Mouse (Mus musculus) hindlimb bud, embryonic 11.5 days (tissue): ENCODE results near the gene Lgr6.

Experiments
- DNase-seq: peaks from one replicate; pipeline ENCODE4 v3.0.0-alpha.2; 2012; ENCODE audit warnings: low read depth, low spot score; ENCODE audit errors: extremely low spot score

Lgr6 gene

DNA sequence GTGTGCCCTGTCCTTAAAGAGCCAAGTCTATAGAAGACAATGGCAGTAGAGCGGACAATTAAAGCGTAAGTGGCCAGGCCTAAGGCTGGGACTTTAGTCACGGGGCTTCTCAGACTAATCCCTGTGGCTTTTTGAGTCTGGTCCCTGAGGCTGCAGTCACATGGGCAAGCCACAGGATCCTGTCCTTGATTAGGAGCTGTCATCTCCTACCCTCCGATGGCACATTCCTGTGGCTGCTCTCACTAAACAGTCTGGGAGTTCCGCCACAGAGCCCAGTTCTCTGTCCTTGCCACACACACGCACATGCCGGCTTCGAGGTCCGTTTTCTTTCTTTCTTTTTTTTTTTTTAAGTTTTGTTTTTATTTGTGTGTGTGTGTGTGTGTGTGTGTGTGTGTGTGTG is 21.6 kb downstream of the Lgr6 start:
- no peak for DNase-seq

DNA sequence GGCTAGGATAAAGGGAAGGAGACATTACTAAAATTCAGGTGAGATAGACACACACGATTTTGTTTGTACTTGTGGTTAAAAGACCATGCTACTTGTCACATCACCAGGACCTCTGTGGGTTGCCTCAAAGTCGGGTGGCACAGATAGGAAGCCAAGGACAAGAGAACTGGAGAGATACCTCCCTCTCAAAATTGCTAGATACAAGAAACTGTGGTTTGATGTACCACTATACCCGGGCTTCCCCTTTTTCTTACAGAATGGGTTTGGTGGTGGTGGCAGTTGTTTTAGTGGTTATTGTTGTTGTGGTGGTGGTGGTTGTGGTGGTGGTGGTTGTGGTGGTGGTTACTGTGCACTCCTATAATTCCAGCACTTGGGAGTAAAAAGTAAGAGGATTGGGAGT is 22.8 kb downstream of the Lgr6 start:
- DNase-seq = no peak

DNA sequence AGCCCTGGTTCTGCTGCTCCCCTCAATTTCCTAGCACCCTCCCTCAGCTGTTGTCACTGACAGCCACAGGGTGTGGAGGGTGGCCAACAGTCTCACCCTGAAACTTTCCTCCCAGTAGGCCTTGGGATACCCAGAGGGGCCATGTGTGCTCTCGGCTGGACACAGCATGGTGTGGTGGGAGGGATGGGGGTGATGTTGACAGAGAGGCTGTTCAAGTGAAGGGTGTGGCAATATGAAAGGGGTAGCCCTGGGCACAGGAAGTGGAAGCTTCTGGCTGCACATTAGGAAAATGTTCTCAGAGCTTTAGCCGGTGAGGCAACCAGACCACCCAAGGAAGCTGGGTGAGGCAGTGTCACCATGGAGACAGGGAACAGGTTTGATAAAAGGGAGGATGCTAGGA is 26.1 kb downstream of the Lgr6 start:
- no peak for DNase-seq

DNA sequence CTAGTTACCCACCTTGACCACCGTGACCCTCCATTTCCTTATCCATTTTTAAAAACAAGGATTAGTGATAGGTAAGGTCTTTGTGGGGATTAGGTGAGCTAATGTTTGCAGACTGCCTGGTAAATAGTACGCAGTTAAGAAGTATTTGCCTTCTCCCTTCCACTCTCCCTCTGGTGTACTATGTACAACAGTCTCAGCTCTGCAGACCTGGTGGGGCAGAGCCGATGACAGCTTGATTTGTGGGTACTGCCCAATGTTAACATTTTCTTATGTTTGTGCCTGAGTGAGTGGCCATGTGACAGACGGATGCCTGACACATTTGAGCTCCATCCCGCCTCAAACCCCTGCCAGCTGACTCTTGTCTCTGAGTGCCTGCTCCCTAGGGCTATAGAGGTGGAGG is 28.6 kb downstream of the Lgr6 start:
- no peak for DNase-seq

DNA sequence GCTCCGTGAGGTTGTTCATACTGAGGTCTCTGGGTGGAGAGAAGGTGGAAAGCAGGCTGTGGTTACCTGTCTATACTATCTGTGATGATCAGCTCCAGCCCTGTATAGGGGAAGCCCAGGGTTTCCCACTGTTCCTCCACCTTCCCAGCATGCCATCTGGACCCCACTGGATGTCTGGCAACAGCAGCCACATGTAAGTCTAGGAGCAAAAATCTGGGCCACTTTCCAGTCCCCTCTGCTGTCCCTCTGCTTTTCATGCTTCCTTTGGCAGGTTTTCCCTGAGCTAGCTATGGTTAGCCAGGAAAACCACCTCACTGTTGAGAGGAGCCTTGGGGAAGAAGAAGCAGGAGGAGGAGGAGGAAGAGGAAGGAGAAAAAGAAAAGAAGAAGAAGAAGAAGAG is 29.8 kb downstream of the Lgr6 start:
- DNase-seq = no peak

DNA sequence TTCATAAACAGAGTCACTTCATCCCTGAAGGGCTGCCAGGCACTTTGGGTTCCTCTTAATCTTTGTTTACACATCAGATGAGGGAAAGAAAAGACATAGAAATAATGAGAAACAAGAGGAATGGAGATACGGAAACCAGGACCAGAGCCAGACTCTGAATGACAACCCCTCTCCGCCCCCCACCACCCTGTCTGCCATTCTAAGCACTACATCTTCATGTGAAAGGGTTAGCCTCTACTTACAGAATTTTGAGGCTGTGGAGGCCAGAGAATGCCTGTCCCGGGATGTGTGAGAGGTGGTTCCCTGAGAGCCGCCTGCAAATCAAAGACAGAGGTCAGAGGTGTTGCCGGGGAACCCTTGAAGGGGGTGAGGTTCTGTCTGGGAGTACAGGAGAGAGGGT is 32.4 kb downstream of the Lgr6 start:
- no peak for DNase-seq

DNA sequence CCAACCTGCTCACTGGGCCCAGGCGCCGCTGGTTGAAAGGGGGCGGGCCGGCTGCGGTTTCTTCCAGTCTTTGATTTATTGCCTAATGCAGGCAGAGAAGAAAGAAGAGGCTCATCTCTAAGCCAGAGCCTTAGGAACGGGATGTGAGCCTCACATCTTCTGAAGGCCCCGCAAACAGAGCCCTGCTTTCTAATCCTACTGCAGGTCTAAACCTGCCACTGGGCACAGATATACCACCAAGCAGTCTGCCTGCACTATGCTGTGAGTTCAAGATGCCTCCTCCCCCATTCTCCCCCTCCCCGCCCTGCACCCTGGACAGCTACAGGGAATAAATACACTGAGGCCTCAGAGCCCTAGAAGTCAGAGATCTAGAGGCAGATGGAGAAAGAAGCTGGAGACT is 35.2 kb downstream of the Lgr6 start:
- DNase-seq = no peak

DNA sequence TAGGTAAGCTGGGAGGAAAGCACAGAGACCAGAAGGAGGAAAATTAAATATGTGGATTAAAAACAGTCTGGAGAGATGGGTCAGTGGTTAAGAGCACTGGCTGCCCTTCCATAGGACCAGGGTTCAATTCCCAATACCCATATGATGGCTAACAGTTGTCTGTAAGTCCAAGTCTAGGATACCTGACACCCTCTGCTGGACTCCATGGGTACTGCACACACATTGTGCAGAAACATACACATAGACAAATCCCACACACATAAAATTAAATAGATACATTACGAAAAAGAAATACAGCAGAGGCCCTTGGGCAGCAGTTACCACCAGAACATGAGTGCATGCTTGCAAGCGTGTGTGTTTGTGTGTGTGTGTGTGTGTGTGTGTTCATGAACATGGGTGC is 40.6 kb downstream of the Lgr6 start:
- DNase-seq = no peak

DNA sequence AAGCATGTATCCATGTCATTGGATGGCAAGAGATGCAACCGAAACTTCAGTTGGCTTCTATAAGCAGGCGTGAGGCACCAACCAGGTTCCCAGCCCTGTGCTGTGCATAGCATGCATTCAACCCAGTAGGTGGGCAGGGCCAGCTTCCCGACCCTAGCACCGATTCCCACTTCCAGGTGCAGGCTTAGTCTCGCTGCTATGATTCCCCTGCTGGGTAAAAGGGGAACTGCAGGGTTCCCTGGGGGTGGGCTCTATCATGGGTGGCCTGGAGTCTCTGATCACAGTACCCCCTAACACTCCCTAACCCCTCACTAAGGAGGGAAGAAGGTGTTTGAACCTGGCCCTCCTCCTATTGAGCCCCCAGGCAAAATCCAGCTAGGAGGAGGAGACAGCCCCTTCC is 42.1 kb downstream of the Lgr6 start:
- no peak for DNase-seq

DNA sequence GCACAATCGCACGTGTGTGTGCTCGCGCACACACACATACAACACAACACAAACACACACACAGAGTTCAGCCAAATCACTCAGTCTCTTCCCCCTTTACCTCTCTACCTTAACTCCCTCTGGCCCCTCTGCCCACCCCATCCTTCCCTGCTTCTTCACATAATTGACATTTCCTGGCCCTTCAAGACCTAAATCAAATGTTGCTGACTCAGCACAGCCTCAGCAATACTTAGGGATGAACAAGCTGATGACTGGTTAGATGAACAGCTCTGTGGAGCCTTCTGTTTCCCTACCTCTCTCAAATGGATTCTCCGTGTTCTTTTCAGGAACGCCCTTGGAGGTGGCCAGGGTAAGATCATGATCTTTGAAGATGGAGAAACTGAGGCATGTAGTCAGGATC is 43.8 kb downstream of the Lgr6 start:
- DNase-seq = no peak

DNA sequence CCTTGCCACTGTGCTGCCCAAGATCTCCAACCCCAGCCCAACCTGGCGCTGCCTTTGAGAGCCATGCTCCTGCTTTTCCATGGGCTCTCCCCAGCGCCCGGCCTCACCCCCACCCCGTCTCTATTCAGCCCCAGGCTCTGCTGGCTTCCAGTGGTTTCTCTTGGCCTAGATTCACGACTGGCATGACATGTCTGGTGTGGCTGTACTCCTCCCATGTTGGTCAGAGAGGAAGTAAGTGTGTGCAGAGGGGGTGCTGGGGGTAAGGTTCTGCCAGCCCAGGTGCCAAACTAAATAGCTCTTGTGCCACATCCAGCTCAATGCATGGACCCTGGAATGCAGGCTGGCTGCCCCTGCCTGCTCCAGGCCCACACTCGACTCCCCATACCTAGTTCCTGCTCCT is 44.9 kb downstream of the Lgr6 start:
- no peak for DNase-seq

DNA sequence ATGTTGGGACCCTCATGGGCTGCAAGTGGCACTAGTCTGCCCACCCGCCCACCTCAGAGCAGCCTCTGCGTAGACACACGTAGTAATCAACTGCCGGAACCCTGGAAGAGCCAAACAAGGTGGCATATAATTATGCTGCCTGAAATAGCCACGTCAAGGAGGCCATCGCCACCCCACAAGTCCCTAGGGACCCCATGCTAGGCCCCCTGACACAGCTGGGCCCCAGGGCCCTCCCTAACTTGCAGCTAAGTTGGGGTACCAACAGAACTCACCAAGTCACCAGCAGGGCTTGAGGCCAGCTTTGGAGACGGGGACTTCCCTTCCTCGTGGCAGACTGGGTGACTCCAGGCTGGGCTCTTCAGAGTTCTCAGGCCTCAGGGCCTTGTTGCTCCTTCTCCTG is 48.2 kb downstream of the Lgr6 start:
- no peak for DNase-seq

DNA sequence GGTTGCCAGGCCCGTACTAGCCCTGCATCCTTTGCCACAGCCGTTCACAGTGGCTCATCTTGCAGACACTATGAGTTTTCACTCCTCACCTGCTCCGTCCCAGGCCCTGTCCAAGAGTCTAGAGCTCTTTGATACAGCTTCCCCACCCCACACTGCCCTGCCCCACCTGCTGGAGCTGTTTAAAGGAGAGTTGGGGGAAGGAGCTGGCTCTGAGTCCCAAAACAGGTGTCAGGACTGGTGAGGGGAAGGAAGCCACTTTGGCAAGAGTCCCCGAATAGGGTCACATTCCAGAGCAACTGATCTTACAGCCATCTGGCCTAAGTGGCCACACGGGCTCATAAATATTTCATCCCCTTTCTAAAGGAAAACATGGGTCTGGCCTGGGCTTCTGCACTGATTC is 51.0 kb downstream of the Lgr6 start:
- DNase-seq = no peak

DNA sequence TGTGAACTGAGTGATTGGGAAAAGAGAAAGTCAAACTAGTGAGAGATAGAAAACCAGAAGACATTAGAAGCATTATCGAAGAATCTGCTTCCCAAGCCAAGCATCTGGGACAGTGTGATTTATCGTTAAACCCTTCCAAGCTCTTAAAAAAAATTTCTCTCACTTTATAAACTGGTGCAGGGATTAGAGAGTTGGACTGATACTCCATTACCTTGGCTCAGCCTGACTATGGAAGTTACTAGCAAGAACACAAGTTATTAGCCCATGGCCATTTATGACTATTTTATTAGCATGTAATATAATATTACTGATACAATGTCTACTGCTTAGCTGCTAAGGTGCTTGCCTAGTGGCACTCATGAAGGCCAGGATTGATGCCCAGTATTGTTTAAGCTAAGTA is 60.6 kb downstream of the Lgr6 start:
- no peak for DNase-seq

DNA sequence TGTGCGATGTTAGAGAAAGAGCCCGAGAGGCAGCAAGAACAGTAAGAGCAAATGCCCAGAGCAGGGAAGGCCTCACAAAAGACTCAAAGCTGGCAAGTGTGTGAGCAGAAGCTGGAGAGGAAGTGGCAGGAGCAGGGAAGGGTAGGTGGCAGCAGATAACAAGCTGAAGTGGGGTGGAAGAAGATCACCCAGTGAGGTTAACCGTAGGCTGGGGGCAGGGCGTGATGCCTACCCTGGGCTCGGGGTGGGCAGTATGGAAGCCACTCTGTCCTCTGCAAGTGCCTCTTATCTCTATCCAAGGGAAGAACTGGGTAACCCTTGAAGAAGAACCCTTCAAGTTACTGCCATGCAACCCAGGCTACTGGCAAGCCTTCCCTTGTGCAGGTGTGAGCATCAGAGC is 68.8 kb downstream of the Lgr6 start:
- DNase-seq = no peak

DNA sequence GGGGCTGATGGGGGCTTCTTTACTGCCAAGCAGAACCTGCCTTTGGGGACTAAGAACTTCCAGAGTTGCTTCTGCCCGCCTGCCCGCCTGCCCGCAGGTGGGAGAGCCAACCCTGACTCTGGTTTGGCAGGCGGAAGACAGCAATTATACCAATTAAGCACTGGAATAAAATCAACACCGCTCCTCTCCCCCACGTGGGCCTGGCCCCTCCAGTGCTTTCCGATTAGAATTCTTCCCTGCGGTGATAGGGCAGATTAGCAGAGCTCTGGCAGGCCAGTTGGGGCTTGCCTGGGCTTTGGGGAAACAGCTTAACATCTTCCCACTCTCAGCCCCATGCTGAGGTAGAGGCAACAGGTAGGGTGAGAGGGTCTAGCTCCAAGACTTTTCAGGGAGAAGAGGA is 72.4 kb downstream of the Lgr6 start:
- no peak for DNase-seq

DNA sequence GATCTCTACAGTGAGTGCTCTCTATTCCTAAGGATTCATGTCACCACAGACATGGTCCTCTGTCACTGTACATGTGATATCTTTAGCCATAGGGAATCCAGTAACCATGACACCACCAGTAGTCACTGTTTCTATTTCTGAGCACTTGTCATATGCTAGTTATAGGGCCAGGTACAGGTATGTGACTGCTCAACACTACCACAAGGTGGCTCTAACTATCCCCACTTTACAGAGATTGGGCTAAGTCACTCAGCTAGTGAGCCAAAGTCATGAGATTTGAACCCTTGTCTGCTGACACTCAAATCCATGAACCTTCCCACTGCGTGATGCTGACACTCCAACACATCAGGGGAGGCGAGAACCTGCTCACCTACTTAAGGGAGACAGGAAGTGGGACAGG is 75.0 kb downstream of the Lgr6 start:
- DNase-seq = no peak

DNA sequence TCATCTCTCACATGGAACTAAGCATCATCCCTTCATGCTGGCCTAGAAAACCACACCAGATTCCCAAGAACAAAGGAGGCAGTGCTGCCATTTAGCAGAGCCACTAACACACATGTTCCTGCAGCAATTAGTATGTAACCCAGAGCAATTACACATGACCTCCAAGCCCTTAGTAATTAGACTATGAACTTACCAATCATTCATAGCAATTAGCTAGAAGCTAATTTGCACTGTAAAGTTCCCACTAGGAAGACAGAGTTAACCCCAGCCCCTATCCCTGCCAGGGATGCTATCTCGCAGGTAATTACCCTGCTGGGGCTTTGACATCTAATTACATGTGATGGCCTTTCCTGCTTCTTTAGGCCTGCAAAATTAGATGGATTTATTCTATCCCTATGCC is 78.8 kb downstream of the Lgr6 start:
- DNase-seq = no peak

DNA sequence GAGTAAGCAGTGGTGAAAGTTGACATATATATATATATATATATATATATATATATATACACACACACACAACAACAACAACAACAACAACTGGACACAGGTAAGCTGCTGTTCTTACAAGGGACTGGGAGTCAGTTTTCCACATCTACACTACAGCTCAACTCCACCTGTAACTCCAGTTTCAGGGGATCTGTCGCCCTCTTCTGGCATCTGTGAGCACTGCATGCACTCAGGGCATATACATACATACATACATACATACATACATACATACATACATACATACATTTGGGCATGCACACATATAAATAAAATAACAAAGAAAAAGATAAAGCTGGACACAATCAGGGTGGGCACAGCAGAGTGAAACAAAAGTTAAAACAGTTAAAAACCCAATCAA is 81.5 kb downstream of the Lgr6 start:
- no peak for DNase-seq

DNA sequence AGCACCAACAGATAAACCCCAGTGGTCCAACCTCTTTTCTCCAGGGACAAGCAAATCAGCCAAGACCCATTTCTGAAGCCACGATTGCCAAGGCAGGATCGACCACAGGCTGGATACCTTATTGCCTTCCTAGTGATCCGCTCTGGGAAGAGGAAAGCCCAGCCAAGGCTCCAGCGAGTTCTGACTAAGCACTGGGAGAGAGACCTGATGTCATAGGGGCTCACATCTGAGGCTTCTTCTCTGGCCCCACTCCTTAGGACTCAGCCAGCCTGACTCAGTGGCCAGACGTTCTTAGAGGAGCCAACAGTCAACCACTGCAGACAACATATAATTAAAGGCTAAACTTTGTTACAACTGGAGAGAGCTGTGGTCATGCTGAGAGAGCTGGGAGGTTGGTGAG is 83.1 kb downstream of the Lgr6 start:
- DNase-seq = no peak

DNA sequence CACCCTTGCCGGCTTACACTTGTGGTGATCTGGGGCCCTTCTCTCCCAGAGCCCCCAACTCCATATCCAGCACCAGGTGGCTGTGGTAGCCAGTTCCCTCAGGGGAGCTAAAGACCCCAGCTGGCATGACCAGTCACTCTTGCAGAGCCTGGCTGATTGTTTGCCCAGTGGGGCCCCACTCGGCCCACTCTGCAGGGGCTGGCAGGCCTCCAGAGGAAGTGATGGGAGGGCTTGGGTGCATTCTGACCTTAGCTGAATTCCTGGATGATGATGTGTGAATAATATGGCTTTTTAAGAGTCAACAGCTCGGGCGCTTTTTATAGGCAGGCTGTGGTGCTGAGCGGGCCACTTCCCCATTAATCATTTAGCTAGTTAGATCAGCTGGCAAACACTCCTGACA is 84.1 kb downstream of the Lgr6 start:
- no peak for DNase-seq

DNA sequence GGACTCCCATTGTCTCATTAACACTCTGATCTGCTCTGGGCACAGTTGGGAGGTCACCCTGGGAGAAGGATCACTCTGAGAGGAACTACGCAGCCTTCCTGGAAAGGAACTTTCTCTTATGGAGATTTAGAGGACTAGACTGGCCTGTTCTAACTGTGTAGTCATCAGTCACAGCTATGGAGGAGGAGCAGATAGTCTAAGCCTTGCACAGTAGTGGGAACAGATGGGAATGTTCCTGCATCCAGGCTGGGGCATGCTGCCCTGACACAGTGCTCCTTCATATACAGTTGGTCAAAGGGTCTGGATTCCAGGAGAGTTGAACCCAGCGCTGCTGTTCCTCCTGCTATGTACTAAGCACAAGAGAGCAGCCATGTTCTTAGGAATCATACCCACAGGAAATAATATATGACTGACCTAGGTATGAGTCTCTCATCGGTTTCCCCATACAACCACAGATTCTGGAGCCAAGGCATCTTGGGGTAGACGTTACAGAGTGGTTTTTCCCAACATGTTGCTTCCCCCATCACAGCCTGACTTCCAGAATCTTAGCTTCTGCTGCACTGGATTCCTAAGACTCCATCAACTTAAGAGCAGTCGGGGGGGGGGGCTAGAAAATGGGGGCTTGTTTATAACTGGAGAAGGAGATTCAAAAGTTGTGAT is 84.7 kb downstream of the Lgr6 start:
- DNase-seq = no peak

DNA sequence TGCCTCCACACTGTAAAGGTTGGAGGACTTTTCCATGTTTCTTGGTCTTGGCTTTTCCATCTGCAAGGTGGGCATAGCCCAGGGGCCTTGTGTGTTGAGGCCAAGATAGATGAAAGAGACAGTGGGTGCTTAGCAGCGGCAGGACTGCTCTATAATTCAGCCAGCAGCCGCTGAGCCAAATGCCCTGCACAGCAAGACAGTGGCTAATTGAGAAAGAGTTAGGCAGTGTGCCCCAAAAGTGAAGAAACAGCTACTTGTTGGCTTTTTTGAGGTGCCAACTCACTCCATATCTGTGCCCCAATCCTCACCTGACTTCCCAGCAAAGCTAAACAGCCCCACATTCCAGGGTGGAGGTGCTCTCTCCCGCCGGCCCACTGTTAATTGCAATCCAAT is 85.3 kb downstream of the Lgr6 start:
- no peak for DNase-seq
